Mouse (Mus musculus): Measurements from ENCODE around the gene Maml3. TPM values are rescaled to one million over a fixed set of nuclear protein-coding genes. Genes with fewer than 3 reads are reported as not detected.

Maml3 gene
- total RNA-seq, 2 experiments from 2014 or later, result 10.3 to 10.9 TPM

GRCm38 (mm10) chr3:51963151-51963791 lies 141.6 kb downstream of the Maml3 start:
- intact Hi-C loops (cut with DNase I), result no loop called here
- TF ChIP-seq CTCF (IDR thresholded peaks at IDR 0.05), result no peak
- H3K27ac ChIP-seq, result no peak overlapping the region
- DNase-seq (ENCODE audit: extremely low spot score in 1 of 2, low spot score in 2 of 2), result no peak
- H3K4me3 ChIP-seq, result no peak overlapping the region

DNA sequence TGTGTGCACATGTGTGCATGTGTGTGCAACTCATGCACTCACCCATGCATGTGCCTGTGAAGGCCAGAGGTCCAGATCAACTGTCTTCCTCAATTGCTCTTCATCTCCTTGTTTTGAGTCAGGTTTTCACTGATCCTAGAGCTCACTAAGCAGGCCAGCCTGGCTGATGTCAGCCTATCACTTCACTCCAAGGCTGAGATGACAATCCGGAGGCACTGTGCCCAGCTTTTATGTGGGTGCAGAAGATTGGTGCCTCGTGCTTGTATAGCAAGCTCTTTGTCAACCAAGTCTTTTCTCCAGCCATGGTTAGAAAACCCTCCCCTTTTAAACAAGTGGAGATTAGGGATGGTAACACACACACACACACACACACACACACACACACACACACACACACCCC lies 146.1 kb downstream of the Maml3 start:
- TF ChIP-seq CTCF (IDR thresholded peaks at IDR 0.05), result no peak
- Histone ChIP-seq H3K27ac (no peak overlapping the region), H3K4me3 (no peak overlapping the region)
- intact Hi-C loops (cut with DNase I), result no loop called here
- no peak for DNase-seq (ENCODE audit: extremely low spot score in 1 of 2, low spot score in 2 of 2)

- DNase-seq (ENCODE audit: extremely low spot score in 1 of 2, low spot score in 2 of 2), result no peak
- no peak overlapping the region for H3K27ac ChIP-seq
- no peak overlapping the region for H3K4me3 ChIP-seq
- TF ChIP-seq CTCF (IDR thresholded peaks at IDR 0.05), result no peak
- intact Hi-C loops (cut with DNase I), result no loop called here
These were observed 150.4 kb downstream of the Maml3 start for GRCm38 (mm10) chr3:51954441-51954840.

- H3K27ac ChIP-seq, result no peak overlapping the region
These were observed 150.9 kb downstream of the Maml3 start for GRCm38 (mm10) chr3:51953927-51954326.

GRCm38 (mm10) chr3:51952728-51953623 lies 151.9 kb downstream of the Maml3 start:
- Histone ChIP-seq H3K27ac (no peak overlapping the region), H3K4me3 (peak overlapping the region; percentile 14; the same call in 1 of the 2 replicates)
- DNase-seq (ENCODE audit: extremely low spot score in 1 of 2, low spot score in 2 of 2), result no peak
- no peak for TF ChIP-seq CTCF (IDR thresholded peaks at IDR 0.05)
- intact Hi-C loops (cut with DNase I), result no loop called here

More at GRCm38 (mm10) chr3:51953927-51954326, 150.9 kb downstream of the Maml3 start:
- DNase-seq (ENCODE audit: extremely low spot score in 1 of 2, low spot score in 2 of 2), result no peak
- H3K4me3 ChIP-seq, result no peak overlapping the region
- intact Hi-C loops (cut with DNase I), result no loop called here
- no peak for TF ChIP-seq CTCF (IDR thresholded peaks at IDR 0.05)

DNA sequence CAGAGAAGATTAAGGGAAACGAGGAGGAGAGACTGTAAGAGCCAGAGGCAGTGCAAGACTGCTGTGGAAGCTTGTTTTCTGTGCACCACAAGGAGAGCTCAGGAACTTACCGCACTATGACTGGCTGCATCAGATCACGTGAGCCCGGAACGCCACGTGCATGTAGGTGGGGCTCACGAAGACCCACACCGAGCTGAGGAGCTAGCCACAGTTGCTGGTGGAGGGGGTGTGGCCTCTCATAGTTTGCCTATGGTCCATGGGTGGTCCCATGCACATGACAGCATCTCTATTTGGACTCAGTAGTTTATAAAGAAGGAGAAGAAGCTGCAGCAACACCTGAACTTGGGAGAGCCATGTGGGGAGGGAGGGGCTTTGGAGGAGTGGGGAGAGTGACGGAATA lies 152.6 kb downstream of the Maml3 start:
- no peak for TF ChIP-seq CTCF (IDR thresholded peaks at IDR 0.05)
- intact Hi-C loops (cut with DNase I), result no loop called here
- Histone ChIP-seq H3K27ac (no peak overlapping the region), H3K4me3 (no peak overlapping the region)
- DNase-seq (ENCODE audit: extremely low spot score in 1 of 2, low spot score in 2 of 2), result no peak

- Histone ChIP-seq H3K27ac (no peak overlapping the region), H3K4me3 (no peak overlapping the region)
- no peak for DNase-seq (ENCODE audit: extremely low spot score in 1 of 2, low spot score in 2 of 2)
- intact Hi-C loops (cut with DNase I), result no loop called here
- no peak for TF ChIP-seq CTCF (IDR thresholded peaks at IDR 0.05)
These were observed 155.2 kb downstream of the Maml3 start for GRCm38 (mm10) chr3:51949651-51950050.

GRCm38 (mm10) chr3:51947168-51947567 lies 157.7 kb downstream of the Maml3 start:
- TF ChIP-seq CTCF (IDR thresholded peaks at IDR 0.05), result no peak
- no peak overlapping the region for H3K27ac ChIP-seq
- H3K4me3 ChIP-seq, result no peak overlapping the region
- intact Hi-C loops (cut with DNase I), result no loop called here
- DNase-seq (ENCODE audit: extremely low spot score in 1 of 2, low spot score in 2 of 2), result no peak

- H3K27ac ChIP-seq, result no peak overlapping the region
- no peak for TF ChIP-seq CTCF (IDR thresholded peaks at IDR 0.05)
- intact Hi-C loops (cut with DNase I), result no loop called here
- H3K4me3 ChIP-seq, result no peak overlapping the region
- no peak for DNase-seq (ENCODE audit: extremely low spot score in 1 of 2, low spot score in 2 of 2)
These were observed 161.2 kb downstream of the Maml3 start for GRCm38 (mm10) chr3:51943642-51944041.

GRCm38 (mm10) chr3:51941781-51942180 lies 163.1 kb downstream of the Maml3 start:
- TF ChIP-seq CTCF (IDR thresholded peaks at IDR 0.05), result no peak
- intact Hi-C loops (cut with DNase I), result no loop called here
- H3K4me3 ChIP-seq, result no peak overlapping the region
- 0 out of 2 replicates have a peak overlapping the region, but pooled peaks have one; percentile 48 for H3K27ac ChIP-seq
- DNase-seq (ENCODE audit: extremely low spot score in 1 of 2, low spot score in 2 of 2), result peak; percentile 40 to 47

DNA sequence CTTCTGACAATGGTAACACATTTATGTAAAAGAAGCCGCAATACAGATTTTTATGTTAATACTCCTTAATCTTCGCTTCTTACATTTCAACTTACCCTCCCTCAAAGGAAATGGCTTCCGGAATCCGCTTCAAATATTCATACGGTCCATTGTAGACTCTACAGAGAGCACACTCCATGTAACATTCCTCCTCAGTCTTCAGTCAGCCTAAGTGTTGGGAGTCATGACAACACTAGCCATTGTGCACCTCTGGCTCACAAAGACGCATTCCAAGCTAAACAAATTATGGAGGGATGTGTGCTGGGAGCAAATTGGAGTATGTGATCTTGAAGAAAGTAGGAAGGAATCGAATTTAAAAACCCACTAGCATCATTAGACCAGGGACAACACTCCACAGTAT lies 165.0 kb downstream of the Maml3 start:
- intact Hi-C loops (cut with DNase I), result no loop called here
- no peak overlapping the region for H3K4me3 ChIP-seq
- no peak for DNase-seq (ENCODE audit: extremely low spot score in 1 of 2, low spot score in 2 of 2)
- no peak overlapping the region for H3K27ac ChIP-seq
- no peak for TF ChIP-seq CTCF (IDR thresholded peaks at IDR 0.05)

DNA sequence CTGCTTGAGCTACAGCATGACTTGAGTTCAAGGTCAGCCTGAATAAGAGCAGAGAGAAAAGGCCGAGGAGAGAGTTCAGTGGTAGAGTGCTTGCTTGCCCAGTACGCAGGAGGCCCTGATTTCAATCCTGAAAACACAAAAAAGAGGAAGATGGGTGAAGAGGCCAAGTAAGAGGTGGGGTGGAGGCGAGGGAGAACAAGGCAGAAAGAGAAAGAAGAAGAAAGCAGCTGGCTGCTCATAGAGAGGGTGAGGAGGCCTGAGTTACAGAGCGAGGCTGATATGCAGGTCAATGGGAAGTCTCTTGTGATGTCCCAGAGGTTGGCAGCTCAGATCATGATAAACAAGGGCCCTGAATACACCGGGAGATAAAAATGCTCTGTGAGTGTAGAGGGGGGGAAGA lies 165.8 kb downstream of the Maml3 start:
- Histone ChIP-seq H3K27ac (no peak overlapping the region), H3K4me3 (no peak overlapping the region)
- TF ChIP-seq CTCF (IDR thresholded peaks at IDR 0.05), result no peak
- intact Hi-C loops (cut with DNase I), result no loop called here
- DNase-seq (ENCODE audit: extremely low spot score in 1 of 2, low spot score in 2 of 2), result no peak
